Mouse (Mus musculus) lung, embryonic 15.5 days (tissue): ENCODE measurements around the gene Efna3. TPM values are rescaled to one million over a fixed set of nuclear protein-coding genes. Genes with fewer than 3 reads are reported as not detected.

Experiments used
- ATAC-seq: fragments of 200-750 bp; cut with Nextera tagmentation; 2 replicates; pipeline ENCODE4 v1.8.0; 2017; ENCODE audit warnings: moderate number of reproducible peaks, borderline replicate concordance; ENCODE audit not compliant: low FRiP score, low TSS enrichment; ENCODE audit errors: extremely low read depth
- H3K27ac ChIP-seq: fragments of 300-500 bp; sonication (generic); 2 replicates; pipeline ENCODE4 v1.5.1; 2015; ENCODE audit warnings: moderate library complexity, mild to moderate bottlenecking, inconsistent platforms
- H3K27me3 ChIP-seq: fragments of 300-500 bp; sonication (generic); 2 replicates; pipeline ENCODE4 v1.6.1; 2015; ENCODE audit warnings: inconsistent platforms
- H3K36me3 ChIP-seq: fragments of 300-500 bp; sonication (generic); 2 replicates; pipeline ENCODE4 v1.6.1; 2015; ENCODE audit warnings: inconsistent platforms
- H3K4me1 ChIP-seq: fragments of 300-500 bp; sonication (generic); 2 replicates; pipeline ENCODE4 v1.6.1; 2015; ENCODE audit warnings: inconsistent platforms
- H3K4me2 ChIP-seq: fragments of 300-500 bp; sonication (generic); 2 replicates; pipeline ENCODE4 v1.6.1; 2015; ENCODE audit warnings: inconsistent platforms, mild to moderate bottlenecking, moderate library complexity
- H3K4me3 ChIP-seq: fragments of 300-500 bp; sonication (generic); 2 replicates; pipeline ENCODE4 v1.5.1; 2015; ENCODE audit warnings: mild to moderate bottlenecking, inconsistent platforms
- H3K9ac ChIP-seq: fragments of 300-500 bp; sonication (generic); 2 replicates; pipeline ENCODE4 v1.6.1; 2015; ENCODE audit warnings: inconsistent platforms
- H3K9me3 ChIP-seq: fragments of 300-500 bp; sonication (generic); 2 replicates; pipeline ENCODE4 v1.6.1; 2016; ENCODE audit warnings: inconsistent platforms
- WGBS: fragments of 180-500 bp; shearing (Covaris S2); methylation state at CpG from one replicate; pipeline ENCODE4 v1.1.7; 2015; 5-methylcytosine and 5-hydroxymethylcytosine counted together
- polyA plus RNA-seq: library from polyadenylated mRNA; unstranded; fragments of >200 nt; fragmentation: Nextera tagmentation; extraction: Ambion mirVana; gene quantifications from 2 replicates; pipeline ENCODE4 v1.2.1, GENCODE M21; 2015

The Efna3 gene
- polyA plus RNA-seq, result 5.8 and 6.0 TPM in 2 replicates

DNA sequence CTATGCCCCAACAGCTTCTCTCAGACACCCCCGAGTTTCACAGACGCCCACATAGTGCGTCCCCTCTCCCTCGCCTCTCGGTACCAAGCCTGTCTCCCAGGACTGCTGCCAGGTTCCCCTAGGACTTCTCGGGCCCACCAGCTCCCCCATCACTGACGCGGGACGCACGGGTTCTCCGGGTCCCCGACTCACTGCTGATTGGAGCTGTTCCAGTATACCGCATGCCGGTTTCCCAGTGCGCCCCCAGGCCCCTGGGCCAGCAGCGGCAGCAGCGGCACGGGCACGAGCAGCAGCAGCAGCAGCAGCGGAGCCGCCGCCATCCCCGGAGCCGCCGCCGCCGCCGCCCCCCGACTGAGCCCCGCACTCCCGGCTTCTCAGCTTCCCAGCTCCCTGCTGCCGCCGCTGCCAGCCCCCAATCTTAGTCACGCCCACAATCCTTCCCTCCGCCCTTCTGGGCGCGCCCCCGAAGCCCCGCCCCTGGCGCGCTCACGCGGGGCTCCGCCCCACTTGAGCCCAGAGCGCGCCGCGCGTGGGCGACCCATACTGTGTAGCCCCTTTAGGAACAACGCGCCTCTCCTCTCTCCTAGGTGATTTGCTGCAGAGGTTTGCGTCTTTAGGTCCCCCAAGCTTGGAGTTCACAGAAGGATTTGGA is at the start of gene Efna3:
Gene Efna3, minus strand, starts transcription at position 452 of the 652 bp plus-strand sequence.
- Histone ChIP-seq H3K4me2 (peak within 1 kb of the TSS; percentile 97), H3K4me3 (peak within 1 kb of the TSS; percentile 55), H3K27ac (no peak within 1 kb of the TSS), H3K9ac (peak within 1 kb of the TSS; percentile 51), H3K9me3 (no peaks in the 10 kb centered on the region), H3K4me1 (peaks cover 43% of the 10 kb centered on the region), H3K36me3 (no peaks in the 10 kb centered on the region), H3K27me3 (peaks cover 54% of the 10 kb centered on the region)
- ATAC-seq, result peak; percentile 36; the same call in 1 of the 2 replicates
- under 1% methylated on average over 36 of the region's 53 CpGs for WGBS

DNA sequence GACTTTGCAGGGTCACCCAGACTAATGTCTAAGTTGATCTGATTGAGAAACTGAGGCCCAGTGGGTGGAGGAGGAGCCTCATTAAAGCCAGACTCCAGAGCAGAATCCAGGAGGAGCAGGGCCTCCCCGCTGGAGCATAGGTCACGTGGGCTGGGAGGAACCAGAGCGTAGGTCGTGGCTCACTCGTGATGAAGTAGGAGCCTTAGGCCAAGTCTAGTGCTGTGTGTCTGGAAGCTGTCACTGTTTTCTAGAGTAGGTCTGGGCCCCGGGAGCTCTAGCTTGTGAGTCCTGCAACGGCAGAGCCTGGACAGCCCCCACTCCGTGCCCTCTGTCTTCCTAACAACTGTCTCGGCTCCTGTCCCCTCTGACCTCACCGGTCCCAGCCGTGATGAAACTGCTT is 44.6 kb upstream of the Efna3 start:
- H3K4me2 ChIP-seq, result no peak overlapping the region
- H3K9me3 ChIP-seq, result no peaks in the 10 kb centered on the region
- no peaks in the 10 kb centered on the region for H3K36me3 ChIP-seq
- H3K4me1 ChIP-seq, result no peaks in the 10 kb centered on the region; the same call in 1 of the 2 replicates
- no peaks in the 10 kb centered on the region for H3K27me3 ChIP-seq
- WGBS, result 53% methylated on average over 11 of the region's 11 CpGs
- H3K27ac ChIP-seq, result no peak overlapping the region
- H3K9ac ChIP-seq, result no peak overlapping the region
- no peak for ATAC-seq
- H3K4me3 ChIP-seq, result no peak overlapping the region

DNA sequence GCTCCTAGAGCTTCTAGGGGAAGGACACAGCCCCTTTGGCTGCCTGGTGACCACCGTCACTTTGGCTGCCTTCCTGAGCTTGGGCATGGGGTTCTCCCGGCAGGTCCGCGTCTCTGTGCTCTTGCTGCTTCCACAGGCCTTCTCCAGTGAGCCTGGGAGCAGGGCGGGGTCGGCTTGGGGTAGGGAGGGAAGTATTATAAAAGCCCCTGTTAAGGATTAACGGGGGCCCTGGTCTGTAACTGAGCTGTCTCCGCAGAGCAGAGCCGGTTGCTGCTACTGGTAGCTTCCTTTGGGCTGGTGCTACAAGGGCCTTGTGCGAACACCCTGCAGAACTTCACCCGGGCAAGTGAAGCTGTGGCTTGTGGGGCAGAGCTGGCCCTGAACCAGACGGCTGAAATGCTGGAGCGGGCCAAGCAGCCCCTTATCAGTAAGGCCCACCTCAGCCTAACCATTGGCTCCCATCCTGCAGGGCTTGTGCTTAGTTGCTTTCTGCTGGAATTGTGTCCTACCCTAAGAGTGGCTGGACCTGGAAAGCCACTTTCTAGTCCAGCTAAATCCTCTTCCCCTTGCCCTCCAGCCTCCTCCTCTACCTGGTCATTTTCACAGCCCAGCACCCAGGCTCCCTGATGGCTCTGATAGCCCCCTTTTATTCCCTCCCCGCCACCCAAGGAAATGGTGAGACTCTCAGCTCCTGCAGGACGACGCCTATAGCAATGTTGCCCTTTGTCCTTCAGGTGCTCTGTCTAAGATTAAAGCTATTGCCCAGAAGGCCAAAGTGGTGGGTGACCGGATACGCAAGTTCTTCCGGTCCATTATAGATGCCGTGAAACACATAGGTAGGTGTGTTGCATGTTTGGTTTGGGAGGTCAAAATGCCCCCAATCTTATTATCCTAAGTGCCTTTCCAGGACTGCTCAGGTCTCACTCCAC is 43.0 kb upstream of the Efna3 start:
- Histone ChIP-seq H3K4me3 (no peak overlapping the region), H3K9ac (no peak overlapping the region), H3K27ac (no peak overlapping the region), H3K4me2 (no peak overlapping the region), H3K9me3 (no peaks in the 10 kb centered on the region), H3K36me3 (no peaks in the 10 kb centered on the region), H3K4me1 (no peaks in the 10 kb centered on the region; the same call in 1 of the 2 replicates), H3K27me3 (no peaks in the 10 kb centered on the region)
- no peak for ATAC-seq
- WGBS, result 63% methylated on average over 20 of the region's 20 CpGs

GRCm38 (mm10) chr3:89365153-89365485 is 42.4 kb upstream of the Efna3 start, which contains the start of gene Dcst1:
Gene Dcst1, minus strand, starts transcription at chr3:89365253.
- no peaks in the 10 kb centered on the region for H3K27me3 ChIP-seq
- H3K9me3 ChIP-seq, result no peaks in the 10 kb centered on the region
- WGBS, result 92% methylated on average over 11 of the region's 11 CpGs
- H3K36me3 ChIP-seq, result no peaks in the 10 kb centered on the region
- no peak within 1 kb of the TSS for H3K4me3 ChIP-seq
- H3K4me2 ChIP-seq, result no peak within 1 kb of the TSS
- H3K9ac ChIP-seq, result no peak within 1 kb of the TSS
- no peak for ATAC-seq
- no peaks in the 10 kb centered on the region; the same call in 1 of the 2 replicates for H3K4me1 ChIP-seq
- H3K27ac ChIP-seq, result no peak within 1 kb of the TSS

DNA sequence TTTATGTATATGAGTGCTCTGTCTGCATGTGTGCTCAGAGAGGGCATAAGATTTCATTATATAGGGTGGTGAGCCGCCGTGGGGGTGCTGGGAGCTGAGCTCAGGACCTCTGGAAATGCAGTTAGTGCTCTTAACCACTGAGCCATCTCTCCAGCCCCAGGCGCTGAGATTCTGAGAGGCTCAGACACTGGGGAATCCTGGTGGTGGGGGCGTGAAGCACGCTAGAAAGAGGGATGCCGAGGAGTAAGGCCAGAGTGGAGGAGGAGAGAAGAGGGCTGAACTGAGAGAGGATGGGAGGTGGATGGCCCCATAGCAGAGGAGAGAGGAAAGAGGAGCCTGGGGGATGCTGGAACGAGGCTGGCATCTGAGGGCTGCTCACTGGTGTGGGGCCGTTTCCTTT is 41.9 kb upstream of the Efna3 start:
- no peak for ATAC-seq
- Histone ChIP-seq H3K9ac (no peak overlapping the region), H3K36me3 (no peaks in the 10 kb centered on the region), H3K9me3 (no peaks in the 10 kb centered on the region), H3K4me1 (no peaks in the 10 kb centered on the region; the same call in 1 of the 2 replicates), H3K4me3 (no peak overlapping the region), H3K4me2 (no peak overlapping the region), H3K27ac (no peak overlapping the region), H3K27me3 (no peaks in the 10 kb centered on the region)
- WGBS, result 62% methylated on average over 8 of the region's 8 CpGs

- no peak for ATAC-seq
- Histone ChIP-seq H3K4me1 (no peaks in the 10 kb centered on the region; the same call in 1 of the 2 replicates), H3K9me3 (no peaks in the 10 kb centered on the region), H3K9ac (no peak within 1 kb of the TSS), H3K36me3 (no peaks in the 10 kb centered on the region), H3K27ac (no peak within 1 kb of the TSS), H3K4me2 (no peak within 1 kb of the TSS), H3K4me3 (no peak within 1 kb of the TSS), H3K27me3 (no peaks in the 10 kb centered on the region)
- 78% methylated on average over 7 of the region's 7 CpGs for WGBS
These were observed 38.9 kb upstream of the Efna3 start, which contains the start of gene Dcst2 for GRCm38 (mm10) chr3:89361675-89362074. Gene Dcst2, plus strand, starts transcription at chr3:89361975.

DNA sequence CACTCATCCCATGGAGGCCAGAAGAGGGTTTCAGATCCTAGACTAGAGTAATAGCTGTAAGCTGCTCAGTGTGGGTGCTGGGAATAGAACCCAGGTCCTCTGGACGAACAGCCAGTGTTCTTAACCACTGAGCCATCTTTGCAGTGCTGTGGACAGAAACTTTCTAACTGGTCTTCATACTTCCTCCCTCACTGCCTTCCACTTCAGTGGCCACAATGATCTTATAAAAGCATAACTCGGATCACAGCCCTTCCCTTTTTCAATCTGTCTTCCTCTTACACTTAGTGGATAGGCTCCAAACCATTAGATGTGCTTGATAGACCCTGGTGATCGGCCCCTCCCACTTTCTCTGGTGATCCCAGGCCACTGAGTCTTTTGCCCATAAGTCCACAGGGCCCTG is 37.5 kb upstream of the Efna3 start:
- ATAC-seq, result no peak
- Histone ChIP-seq H3K4me2 (no peak overlapping the region), H3K36me3 (no peaks in the 10 kb centered on the region), H3K27me3 (no peaks in the 10 kb centered on the region; the same call in 1 of the 2 replicates), H3K4me3 (no peak overlapping the region), H3K4me1 (peaks cover 1% of the 10 kb centered on the region; the same call in 1 of the 2 replicates), H3K9me3 (no peaks in the 10 kb centered on the region), H3K27ac (no peak overlapping the region), H3K9ac (no peak overlapping the region)
- WGBS, result 66% methylated on average over 3 of the region's 3 CpGs

GRCm38 (mm10) chr3:89359630-89360029 is 36.9 kb upstream of the Efna3 start:
- H3K27ac ChIP-seq, result no peak overlapping the region
- H3K9ac ChIP-seq, result no peak overlapping the region
- H3K9me3 ChIP-seq, result no peaks in the 10 kb centered on the region
- no peak overlapping the region for H3K4me3 ChIP-seq
- no peak for ATAC-seq
- H3K4me2 ChIP-seq, result no peak overlapping the region
- no peaks in the 10 kb centered on the region; the same call in 1 of the 2 replicates for H3K27me3 ChIP-seq
- H3K4me1 ChIP-seq, result peaks cover 6% of the 10 kb centered on the region; the same call in 1 of the 2 replicates
- no peaks in the 10 kb centered on the region for H3K36me3 ChIP-seq
- WGBS, result 57% methylated on average over 6 of the region's 6 CpGs

DNA sequence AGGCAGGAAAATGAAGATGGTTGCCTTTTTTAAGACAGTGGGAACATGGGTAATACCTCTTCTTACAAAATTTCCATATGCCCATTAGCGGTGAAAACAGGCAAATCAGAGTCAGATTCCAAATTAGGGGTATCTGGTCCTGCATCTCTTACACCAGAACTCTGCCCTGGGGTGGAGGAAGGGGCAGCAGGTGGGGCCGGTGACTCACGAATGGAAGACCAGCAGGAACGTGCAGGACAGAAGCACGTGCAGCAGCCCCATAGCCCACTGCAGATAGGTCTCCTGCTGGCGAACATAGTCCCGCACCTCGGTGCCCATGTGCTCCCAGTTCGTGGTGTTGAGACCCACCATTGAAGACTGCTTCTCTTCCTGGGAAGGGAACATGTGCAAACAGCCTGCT is 33.3 kb upstream of the Efna3 start:
- no peak overlapping the region for H3K4me3 ChIP-seq
- no peaks in the 10 kb centered on the region; the same call in 1 of the 2 replicates for H3K27me3 ChIP-seq
- ATAC-seq, result no peak
- 56% methylated on average over 9 of the region's 9 CpGs for whole genome bisulfite sequencing
- peaks cover 6% of the 10 kb centered on the region; the same call in 1 of the 2 replicates for H3K4me1 ChIP-seq
- no peaks in the 10 kb centered on the region for H3K9me3 ChIP-seq
- no peak overlapping the region for H3K27ac ChIP-seq
- no peaks in the 10 kb centered on the region for H3K36me3 ChIP-seq
- no peak overlapping the region for H3K4me2 ChIP-seq
- H3K9ac ChIP-seq, result no peak overlapping the region

DNA sequence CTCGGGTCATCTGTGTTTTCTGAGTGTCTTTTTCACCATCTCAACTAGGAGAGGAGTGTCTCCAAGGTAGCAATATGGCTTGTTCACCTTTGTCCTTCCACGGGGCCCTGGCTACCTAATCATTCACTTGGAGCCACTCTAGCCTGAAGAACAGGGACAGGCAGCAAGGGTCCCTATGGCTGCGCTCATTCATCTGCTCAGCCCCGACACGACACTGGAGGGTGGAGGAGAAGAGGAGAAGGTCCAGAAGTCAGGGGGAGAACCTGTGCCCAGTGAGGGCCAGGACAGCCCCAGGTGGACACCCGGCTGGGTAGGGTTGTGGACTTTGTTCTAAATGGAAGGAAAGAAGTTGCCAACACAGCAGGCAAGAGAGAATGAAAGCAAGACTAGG is 32.7 kb upstream of the Efna3 start:
- H3K4me3 ChIP-seq, result no peak overlapping the region
- H3K27me3 ChIP-seq, result no peaks in the 10 kb centered on the region; the same call in 1 of the 2 replicates
- H3K9me3 ChIP-seq, result no peaks in the 10 kb centered on the region
- H3K9ac ChIP-seq, result no peak overlapping the region
- H3K27ac ChIP-seq, result 0 out of 2 replicates have a peak overlapping the region, but pooled peaks have one; percentile 10
- no peak overlapping the region for H3K4me2 ChIP-seq
- H3K36me3 ChIP-seq, result no peaks in the 10 kb centered on the region
- peaks cover 9% of the 10 kb centered on the region for H3K4me1 ChIP-seq
- 62% methylated on average over 6 of the region's 6 CpGs for WGBS
- no peak for ATAC-seq

DNA sequence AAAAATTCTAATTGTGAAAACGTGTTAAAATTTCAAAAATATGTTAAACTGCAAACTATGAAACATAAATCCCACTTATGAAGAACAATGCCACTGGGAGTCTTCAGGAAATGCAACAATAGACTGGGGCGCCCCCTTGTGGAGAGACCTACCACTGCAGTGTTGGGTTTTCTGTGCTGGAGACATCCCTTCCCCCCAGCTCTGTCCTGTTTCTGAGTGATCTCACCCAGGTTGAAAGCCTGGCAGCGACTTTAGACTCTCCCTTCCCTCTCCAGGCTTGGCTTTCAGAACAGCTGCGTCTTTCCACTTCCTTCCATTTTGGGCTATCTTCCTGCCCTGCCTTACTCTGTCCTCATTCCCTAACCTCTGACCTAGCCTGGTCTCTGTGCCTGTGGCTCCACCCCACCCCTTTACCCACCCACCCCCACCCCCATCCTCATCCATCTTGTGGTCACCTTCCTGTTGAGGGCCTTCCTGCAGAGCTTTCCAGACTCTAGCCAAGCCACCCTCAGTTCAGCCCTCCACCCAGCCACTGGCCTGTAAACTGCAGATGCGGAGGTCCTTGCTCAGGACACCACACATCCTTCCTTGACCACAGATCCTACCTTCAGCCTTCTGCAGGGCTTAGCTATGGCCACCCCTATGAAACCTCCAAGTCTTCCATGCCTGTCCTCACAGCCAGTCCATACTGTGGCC is 32.2 kb upstream of the Efna3 start:
- H3K9ac ChIP-seq, result no peak overlapping the region
- no peaks in the 10 kb centered on the region; the same call in none of the 2 replicates for H3K27me3 ChIP-seq
- H3K27ac ChIP-seq, result 0 out of 2 replicates have a peak overlapping the region, but pooled peaks have one; percentile 10
- 13% methylated on average over 5 of the region's 5 CpGs for WGBS
- no peaks in the 10 kb centered on the region for H3K9me3 ChIP-seq
- no peaks in the 10 kb centered on the region for H3K36me3 ChIP-seq
- peak; percentile 48; the same call in 1 of the 2 replicates for ATAC-seq
- no peak overlapping the region for H3K4me3 ChIP-seq
- 0 out of 2 replicates have a peak overlapping the region, but pooled peaks have one; percentile 18 for H3K4me2 ChIP-seq
- H3K4me1 ChIP-seq, result peaks cover 15% of the 10 kb centered on the region
